Mouse (Mus musculus): Measurements from ENCODE around the gene Nacad.

DNA sequence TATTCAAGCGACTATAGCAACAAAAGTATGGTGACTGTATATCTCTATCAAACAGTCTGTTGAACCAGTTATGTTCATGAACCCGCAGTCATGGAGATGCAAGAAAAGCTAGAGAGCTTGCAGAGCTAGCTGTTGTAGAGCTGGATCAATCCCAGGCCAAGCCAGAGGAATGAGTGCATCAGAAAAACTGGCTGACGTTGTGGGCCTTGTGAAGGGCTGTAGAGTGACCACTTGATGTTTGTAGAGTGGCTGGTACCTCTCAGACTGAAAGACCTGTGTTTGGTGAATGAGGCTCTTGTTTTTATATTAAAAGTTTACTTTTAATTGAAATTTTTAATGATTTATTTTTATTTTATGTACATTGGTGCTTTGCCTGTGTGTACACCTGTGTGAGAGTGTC, 55.7 kb downstream of the Nacad start:
- TF ChIP-seq CTCF (IDR thresholded peaks at IDR 0.05; ENCODE audit: extremely low read depth, insufficient read length, insufficient replicate concordance, low read depth, low read length): no peak
- no peak for TF ChIP-seq POLR2A (IDR thresholded peaks at IDR 0.05; ENCODE audit: low read depth, low read length)
